Mouse (Mus musculus) adrenal gland (tissue): ENCODE results near the gene Sgms1.

Source experiments
- intact Hi-C: fragments of 180-260 bp; cut with DNase I; formaldehyde crosslinking; loops from one replicate; pipeline ENCODE4 v1.15.1; 2025
- long read RNA-seq, 2 experiments: library from polyadenylated mRNA; unstranded; transcript quantifications; one replicate each; pipeline ENCODE4 v2.0.0; 2020; ENCODE audit warnings: borderline replicate concordance in 1 of 2; ENCODE audit not compliant: insufficient replicate concordance in 1 of 2

Sgms1 gene
- long read RNA-seq, experiment 1, transcript Sgms1-212 (6 exons, 3,262 nt), result major isoform, 8 of 23 reads
- long read RNA-seq, experiment 1, partial matches to known transcripts, result 0 of 23 reads
- long read RNA-seq, experiment 1, other reads (novel, unspliced or antisense), result 11 of 23 reads
- long read RNA-seq, experiment 2, transcript Sgms1-212 (6 exons, 3,262 nt), result major isoform, 19 of 46 reads
- long read RNA-seq, experiment 2, partial matches to known transcripts, result 7 of 46 reads
- long read RNA-seq, experiment 2, other reads (novel, unspliced or antisense), result 15 of 46 reads

GRCm38 (mm10) chr19:32389001-32389871 is at the start of gene Sgms1:
Gene Sgms1 (minus strand): TSS chr19:32389714.
- intact Hi-C loops, result loop anchor here (5.0 to 10.0 kb wide), 2 partner anchors 42 to 214 kb away; no protein-coding TSS in a partner anchor

DNA sequence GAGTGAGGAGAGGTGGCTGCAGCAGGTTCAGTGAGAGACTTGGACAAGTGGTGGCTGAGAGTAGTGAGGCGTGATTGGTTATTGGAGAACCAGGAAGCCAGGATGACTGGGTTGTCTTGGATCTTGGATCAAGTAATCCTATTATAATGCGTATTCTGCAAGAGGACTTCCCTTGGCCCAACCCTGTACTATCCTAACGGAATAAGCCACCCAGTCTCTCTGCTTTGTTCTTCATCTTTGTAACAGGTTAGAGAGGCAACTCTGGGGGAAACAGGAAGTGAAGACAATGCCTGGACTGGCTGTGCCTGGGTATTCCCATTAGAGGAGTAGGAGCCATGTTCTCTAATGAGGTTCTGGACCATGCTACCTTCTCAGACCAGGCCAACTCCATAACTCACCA is 36.3 kb upstream of the Sgms1 start:
- intact Hi-C loops, result no loop called here

DNA sequence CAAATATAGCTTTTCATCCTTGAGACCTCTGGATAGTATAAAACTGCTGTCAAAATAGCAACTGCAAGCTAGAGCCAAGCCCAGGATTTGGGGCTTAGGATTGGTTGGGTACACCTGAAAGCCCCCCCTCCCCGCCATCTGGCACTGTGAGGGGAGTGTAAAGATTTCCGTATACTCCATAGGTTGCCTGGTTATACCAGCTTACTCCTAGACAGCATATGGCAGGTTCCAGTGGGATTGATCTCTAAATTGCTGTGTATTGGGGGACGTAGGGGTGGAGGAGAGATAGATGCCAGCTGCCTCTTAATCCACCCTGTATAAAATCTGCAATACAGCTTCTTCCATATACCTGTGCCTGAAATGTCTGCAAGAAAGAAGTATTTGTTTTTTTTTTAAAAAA is 35.2 kb upstream of the Sgms1 start:
- intact Hi-C loops, result no loop called here

GRCm38 (mm10) chr19:32419069-32419468 is 29.6 kb upstream of the Sgms1 start:
- intact Hi-C loops, result no loop called here

GRCm38 (mm10) chr19:32416692-32417317 is 27.3 kb upstream of the Sgms1 start:
- intact Hi-C loops, result no loop called here

DNA sequence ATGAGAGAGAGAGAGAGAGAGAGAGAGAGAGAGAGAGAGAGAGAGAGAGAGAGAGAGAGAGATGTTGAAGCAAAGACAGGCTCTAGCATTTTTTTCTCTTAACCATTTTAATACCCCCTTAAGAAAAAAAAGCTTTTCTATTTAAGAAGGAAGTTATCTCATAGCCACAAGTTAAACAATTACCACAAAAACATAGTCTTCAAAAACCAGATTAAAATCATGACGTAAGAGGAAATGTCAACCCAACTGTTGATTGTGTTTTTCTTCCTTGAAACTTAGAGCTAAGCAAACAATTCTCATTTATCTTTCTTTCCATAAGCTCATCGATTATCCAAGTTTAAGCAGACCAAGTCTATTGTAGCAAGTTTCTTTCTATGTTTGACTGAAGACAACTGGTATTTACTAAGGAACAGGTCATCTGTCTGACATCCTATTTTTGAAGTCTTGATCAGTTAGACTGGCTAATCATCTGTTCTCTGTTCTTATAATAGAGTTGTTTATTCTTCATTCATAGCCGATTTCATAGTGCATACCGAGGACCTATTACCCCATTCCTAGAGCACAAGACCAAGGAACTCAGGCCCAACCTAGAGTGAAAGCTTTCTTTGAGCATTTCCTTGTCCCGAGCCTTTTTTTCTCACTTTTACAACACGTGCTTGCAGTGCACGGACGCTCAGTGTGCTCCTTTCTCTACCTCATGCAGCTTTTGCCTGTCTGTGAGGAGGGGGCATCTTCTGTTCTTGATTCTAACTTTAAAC is 20.3 kb upstream of the Sgms1 start:
- intact Hi-C loops, result no loop called here

GRCm38 (mm10) chr19:32406717-32407116 is 17.2 kb upstream of the Sgms1 start:
- intact Hi-C loops, result no loop called here

DNA sequence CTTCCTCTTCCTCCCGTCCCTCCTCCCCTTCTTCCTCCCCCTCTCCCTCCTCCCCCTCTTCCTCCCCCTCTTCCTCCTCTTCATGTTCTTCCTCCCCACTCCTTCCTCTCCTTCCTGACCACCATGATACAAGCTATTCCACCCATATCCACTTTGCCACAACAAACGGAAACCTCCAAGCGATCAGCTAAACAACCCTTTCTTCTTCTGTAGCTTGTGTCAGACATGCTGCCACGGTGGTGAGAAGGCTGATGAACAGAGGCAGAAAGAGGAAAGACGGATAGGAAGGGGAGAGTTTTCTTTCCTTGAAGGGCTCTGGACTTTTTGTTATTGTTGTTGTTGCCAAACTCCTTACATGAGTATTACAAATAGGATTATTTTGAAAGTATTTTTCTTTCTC is 14.9 kb upstream of the Sgms1 start:
- intact Hi-C loops, result no loop called here

DNA sequence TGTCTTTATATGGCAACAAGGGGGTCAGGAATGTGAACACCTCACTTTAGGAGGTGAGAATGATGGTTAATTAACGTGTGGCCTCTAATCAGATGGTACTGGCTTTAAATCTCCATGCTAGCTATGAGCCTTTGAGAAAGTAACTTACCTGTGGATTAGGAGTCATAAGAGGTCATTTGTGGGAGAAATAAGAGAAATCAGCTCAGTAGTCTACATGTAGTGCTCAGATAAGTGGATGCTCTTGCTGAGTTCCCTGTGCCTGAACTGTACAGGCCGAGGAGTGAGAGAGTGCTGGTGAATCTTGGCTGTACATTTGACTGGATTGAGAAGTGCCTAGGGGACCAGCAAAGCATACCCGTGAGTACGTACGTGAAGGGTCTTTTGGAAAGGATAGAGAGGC is 14.3 kb upstream of the Sgms1 start:
- intact Hi-C loops, result no loop called here

DNA sequence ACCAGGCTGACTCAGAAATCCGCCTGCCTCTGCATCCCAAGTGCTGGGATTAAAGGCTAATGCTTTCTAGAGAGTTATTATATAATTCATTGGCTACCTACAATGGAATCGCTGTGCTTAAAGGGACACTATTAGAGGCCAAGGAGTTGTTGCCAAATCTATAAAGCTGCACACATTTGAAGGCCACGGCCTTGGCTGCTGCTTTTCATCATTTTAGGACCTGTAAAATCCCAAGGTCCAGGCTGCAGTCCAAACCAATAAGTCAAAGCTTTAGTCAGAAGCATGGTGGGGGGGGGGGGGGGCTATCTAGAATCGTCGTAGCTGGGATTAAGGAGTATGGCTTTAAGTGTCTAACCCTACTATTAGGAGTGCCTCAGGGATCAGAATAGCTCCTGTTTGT is 9.0 kb upstream of the Sgms1 start:
- intact Hi-C loops, result no loop called here

- intact Hi-C loops, result no loop called here
Observed at GRCm38 (mm10) chr19:32396303-32396702, 6.8 kb upstream of the Sgms1 start.

GRCm38 (mm10) chr19:32394825-32395224 is 5.3 kb upstream of the Sgms1 start:
- intact Hi-C loops, result no loop called here

DNA sequence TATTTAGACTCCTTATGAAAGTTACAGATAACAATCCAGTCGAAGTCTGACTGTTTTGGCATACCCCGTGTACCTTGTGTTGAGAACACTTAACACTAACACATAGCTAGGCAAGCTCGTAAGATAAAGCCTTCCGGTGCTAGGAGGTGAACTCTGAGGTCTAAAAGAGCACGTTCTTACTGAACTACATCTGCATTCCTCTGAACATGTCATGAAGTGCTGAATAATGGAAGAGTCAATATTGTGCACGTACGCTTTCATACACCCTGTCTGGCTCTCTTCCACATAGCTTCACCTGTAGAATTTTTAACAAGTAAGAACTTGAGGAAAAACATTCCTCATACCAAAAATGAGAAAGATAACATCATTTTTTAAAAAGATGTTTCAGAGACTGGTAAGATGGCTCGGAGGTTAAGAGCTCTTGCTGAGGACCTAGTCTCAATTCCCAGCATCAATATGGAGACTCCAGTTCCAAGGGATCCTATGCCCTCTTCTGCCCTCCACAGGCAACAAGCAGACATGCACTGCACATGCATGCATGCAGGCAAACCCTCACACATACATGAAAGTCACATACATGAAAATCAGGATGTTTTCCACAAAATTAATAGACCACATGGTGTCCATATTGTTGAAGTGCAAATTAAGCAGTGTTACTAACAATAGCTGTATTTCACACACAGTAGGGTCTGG is 4.4 kb upstream of the Sgms1 start:
- intact Hi-C loops, result no loop called here

- intact Hi-C loops, result no loop called here
Observed at GRCm38 (mm10) chr19:32393092-32393745, 3.7 kb upstream of the Sgms1 start.

GRCm38 (mm10) chr19:32391441-32391840 is 1.9 kb upstream of the Sgms1 start:
- intact Hi-C loops, result no loop called here

GRCm38 (mm10) chr19:32390116-32390515 is 602 bp upstream of the Sgms1 start:
- intact Hi-C loops, result no loop called here

GRCm38 (mm10) chr19:32388191-32388921 is 1.2 kb downstream of the Sgms1 start:
- intact Hi-C loops, result loop anchor here (5.0 to 10.0 kb wide), 2 partner anchors 41 to 214 kb away; no protein-coding TSS in a partner anchor

DNA sequence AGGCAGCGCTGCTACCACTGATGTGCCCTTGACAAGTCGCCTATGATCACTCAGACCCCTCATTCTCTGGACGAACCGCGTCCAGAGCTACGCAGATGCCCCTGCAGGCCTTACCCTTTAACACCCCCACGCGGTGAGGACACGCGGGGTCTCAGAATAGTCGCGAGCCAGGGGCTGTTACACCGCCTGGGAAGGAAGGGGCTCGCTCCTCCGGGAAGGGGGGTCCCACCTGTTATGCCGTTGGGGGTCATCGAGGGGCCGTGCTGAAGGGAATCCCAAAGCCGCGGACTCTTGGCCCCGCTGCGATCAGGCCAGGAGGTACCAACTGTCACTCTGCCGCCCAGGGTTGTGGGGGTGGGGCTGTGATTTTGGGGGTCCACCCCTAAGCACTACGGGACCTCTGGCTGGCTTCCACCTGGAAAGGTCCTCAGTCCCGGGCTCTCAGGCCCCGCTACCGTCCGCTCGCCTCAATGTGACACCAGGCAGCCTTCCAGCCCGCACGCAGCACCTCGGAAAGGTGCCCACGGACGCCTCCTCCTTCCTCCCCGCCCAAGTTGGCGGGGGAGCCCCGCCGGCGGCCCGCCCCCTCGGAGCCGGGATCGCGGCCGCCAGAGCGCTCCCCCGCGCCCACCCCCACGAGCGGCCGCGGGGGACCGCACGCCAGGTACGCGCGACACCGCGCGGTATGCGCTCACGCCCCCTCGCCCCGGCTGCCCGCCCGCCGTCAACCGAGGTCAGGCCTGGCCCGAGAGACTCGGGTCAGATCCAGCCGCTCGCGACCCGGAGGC is 1.9 kb downstream of the Sgms1 start:
- intact Hi-C loops, result loop anchor here (5.0 to 10.0 kb wide), 2 partner anchors 40 to 213 kb away; no protein-coding TSS in a partner anchor
